Mouse (Mus musculus) midbrain, embryonic 16.5 days (tissue): ENCODE results near the gene Dnajb14. TPM values are rescaled to one million over a fixed set of nuclear protein-coding genes. Genes with fewer than 3 reads are reported as not detected.
"Not testable (repeated sequence)": the region's sequence is repeated elsewhere in the genome, so short reads cannot be mapped to it uniquely, and the experiment has no call there.

ENCODE experiments used
- ATAC-seq: fragments of 200-750 bp; cut with Nextera tagmentation; 2 replicates; pipeline ENCODE4 v1.8.0; 2017; ENCODE audit warnings: moderate TSS enrichment
- H3K27ac ChIP-seq: fragments of 300-500 bp; sonication (generic); 2 replicates; pipeline ENCODE4 v1.5.1; 2014; ENCODE audit warnings: mild to moderate bottlenecking, low read length, mixed read lengths
- H3K27me3 ChIP-seq: fragments of 300-500 bp; sonication (generic); 2 replicates; pipeline ENCODE4 v1.6.1; 2014; ENCODE audit warnings: low read depth, low read length, mixed read lengths; ENCODE audit not compliant: control insufficient read depth, insufficient read depth
- H3K36me3 ChIP-seq: fragments of 300-500 bp; sonication (generic); 2 replicates; pipeline ENCODE4 v1.6.1; 2014; ENCODE audit warnings: mild to moderate bottlenecking, low read length, moderate library complexity, mixed read lengths; ENCODE audit not compliant: control insufficient read depth, insufficient read depth
- H3K4me1 ChIP-seq: fragments of 300-500 bp; sonication (generic); 2 replicates; pipeline ENCODE4 v1.6.1; 2014; ENCODE audit warnings: mild to moderate bottlenecking, low read length, mixed read lengths; ENCODE audit not compliant: control insufficient read depth, insufficient read depth
- H3K4me2 ChIP-seq: fragments of 300-500 bp; sonication (generic); 2 replicates; pipeline ENCODE4 v1.6.1; 2014; ENCODE audit warnings: mild to moderate bottlenecking, low read length, mixed read lengths
- H3K4me3 ChIP-seq: fragments of 300-500 bp; sonication (generic); 2 replicates; pipeline ENCODE4 v1.5.1; 2014; ENCODE audit warnings: low read depth, mild to moderate bottlenecking, low read length, moderate library complexity, mixed read lengths
- H3K9ac ChIP-seq: fragments of 300-500 bp; sonication (generic); 2 replicates; pipeline ENCODE4 v1.6.1; 2014; ENCODE audit warnings: low read depth, low read length, mixed read lengths
- H3K9me3 ChIP-seq: fragments of 300-500 bp; sonication (generic); replicated peaks from 2 replicates; pipeline ENCODE4 v1.6.1; 2014; ENCODE audit warnings: mild to moderate bottlenecking, low read length, mixed read lengths; ENCODE audit not compliant: control insufficient read depth, poor library complexity, severe bottlenecking
- WGBS: fragments of 180-500 bp; shearing (Covaris S2); extraction: QIAGEN DNeasy Blood & Tissue Kit; methylation state at CpG from one replicate; pipeline ENCODE4 v1.1.7; 2014; 5-methylcytosine and 5-hydroxymethylcytosine counted together
- polyA plus RNA-seq: library from polyadenylated mRNA; unstranded; fragments of >200 nt; fragmentation: Nextera tagmentation; extraction: Ambion mirVana; gene quantifications from 2 replicates; pipeline ENCODE4 v1.2.1, GENCODE M21; 2015

Gene Dnajb14
- polyA plus RNA-seq, 1 experiment from 2014 or later, result 14.3 TPM

DNA sequence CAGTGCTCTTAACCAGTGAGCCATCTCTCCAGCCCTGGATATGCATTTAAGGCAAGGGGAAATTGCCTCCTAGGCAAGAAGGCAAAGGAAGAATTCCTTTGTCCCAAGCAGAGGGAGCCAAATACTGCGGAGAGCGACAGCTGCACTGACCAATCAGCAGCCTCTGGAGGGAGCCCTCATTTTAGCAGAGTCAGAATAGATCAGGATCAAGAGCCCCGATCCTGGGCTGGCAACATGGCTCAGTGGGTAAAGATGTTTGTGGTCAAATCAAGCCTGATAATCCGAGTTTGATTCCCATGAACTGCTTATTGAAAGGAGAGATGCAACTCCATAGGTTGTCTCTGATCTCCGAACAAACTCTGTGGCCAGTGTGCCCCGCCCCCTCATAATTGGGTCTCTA, 71.1 kb downstream of the Dnajb14 start:
- Histone ChIP-seq H3K27me3 (no peaks in the 10 kb centered on the region), H3K9ac (no peak overlapping the region), H3K27ac (no peak overlapping the region), H3K4me3 (no peak overlapping the region), H3K4me1 (0 out of 2 replicates have a peak, but pooled peaks cover 4% of the 10 kb centered on the region), H3K9me3 (no peaks in the 10 kb centered on the region), H3K36me3 (no peaks in the 10 kb centered on the region), H3K4me2 (no peak overlapping the region)
- WGBS, result 44% methylated on average over 6 of the region's 6 CpGs
- ATAC-seq, result peak; percentile 70; the same call in 1 of the 2 replicates

DNA sequence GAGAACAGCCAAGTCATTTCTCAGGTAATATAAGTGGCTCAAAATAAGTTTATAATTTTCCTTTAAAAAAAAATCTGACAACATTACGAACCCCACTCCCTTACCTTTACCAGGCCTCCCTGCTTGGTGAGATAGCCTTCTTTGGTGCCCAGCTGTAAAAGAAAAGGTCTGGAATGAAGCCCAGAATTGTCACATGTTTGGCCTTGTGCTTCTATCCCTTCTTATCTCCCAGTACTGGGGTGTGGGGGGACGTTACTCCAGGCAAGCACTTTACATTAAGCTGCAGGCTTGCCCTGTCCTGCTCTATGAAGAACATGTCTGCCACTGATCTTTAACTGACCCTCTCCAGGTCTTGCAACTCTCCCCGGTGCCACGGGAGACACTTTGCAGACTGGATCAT, 73.3 kb downstream of the Dnajb14 start:
- 80% methylated on average over 4 of the region's 4 CpGs for WGBS
- H3K4me2 ChIP-seq, result no peak overlapping the region

DNA sequence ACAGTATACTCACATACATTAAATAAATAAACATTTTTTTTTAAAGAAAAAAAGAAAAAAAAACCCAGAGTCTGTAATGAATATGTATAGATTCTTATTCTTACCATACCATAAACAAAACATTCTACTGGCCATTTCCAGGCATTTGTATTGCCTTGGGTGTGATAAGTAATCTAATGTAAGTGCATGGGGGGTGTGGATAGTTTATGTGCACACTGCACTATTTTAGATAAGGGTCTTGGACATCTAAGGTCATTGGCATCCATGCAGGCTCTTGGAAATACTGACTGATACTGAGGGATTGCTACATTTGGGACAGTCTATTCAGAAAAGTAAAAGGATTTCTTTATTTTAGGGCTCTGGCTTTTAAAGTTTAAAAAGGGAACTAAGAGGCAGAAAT, 74.1 kb downstream of the Dnajb14 start:
- no peak for ATAC-seq
- Histone ChIP-seq H3K27ac (no peak overlapping the region), H3K36me3 (no peaks in the 10 kb centered on the region), H3K9ac (no peak overlapping the region), H3K4me1 (no peaks in the 10 kb centered on the region), H3K27me3 (no peaks in the 10 kb centered on the region), H3K9me3 (no peaks in the 10 kb centered on the region), H3K4me3 (no peak overlapping the region), H3K4me2 (no peak overlapping the region)

More for the DNA sequence above, 73.3 kb downstream of the Dnajb14 start:
- Histone ChIP-seq H3K4me1 (0 out of 2 replicates have a peak, but pooled peaks cover 2% of the 10 kb centered on the region), H3K27me3 (no peaks in the 10 kb centered on the region), H3K4me3 (no peak overlapping the region), H3K36me3 (no peaks in the 10 kb centered on the region), H3K9me3 (no peaks in the 10 kb centered on the region), H3K9ac (no peak overlapping the region), H3K27ac (no peak overlapping the region)
- ATAC-seq, result no peak

DNA sequence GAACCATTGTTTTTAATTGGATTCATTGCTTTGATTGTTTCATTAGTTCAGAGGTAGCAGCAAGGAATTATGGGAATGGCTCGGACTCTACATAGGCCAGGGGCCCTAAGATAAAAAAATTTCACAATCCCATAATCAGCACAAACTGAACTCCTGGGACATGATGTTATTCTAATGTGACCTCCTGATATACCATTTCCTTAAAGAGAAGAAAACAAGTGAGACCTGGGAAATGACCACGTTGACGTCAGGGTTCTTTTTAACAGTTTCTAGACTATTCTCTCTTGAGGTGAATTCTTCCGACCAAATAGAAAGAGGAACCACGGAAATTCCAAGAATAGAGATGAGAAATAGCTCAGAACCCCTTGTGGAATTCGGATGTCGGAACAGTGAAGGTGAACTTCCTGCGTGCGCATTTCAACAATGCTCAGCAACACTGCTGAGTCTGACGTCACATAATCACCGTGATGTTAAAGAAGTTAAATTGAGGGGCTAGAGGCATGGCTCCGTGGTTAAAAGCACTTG, 74.7 kb downstream of the Dnajb14 start:
- Histone ChIP-seq H3K9ac (no peak overlapping the region), H3K4me2 (no peak overlapping the region), H3K27ac (no peak overlapping the region), H3K27me3 (no peaks in the 10 kb centered on the region), H3K4me1 (no peaks in the 10 kb centered on the region), H3K36me3 (no peaks in the 10 kb centered on the region), H3K9me3 (no peaks in the 10 kb centered on the region), H3K4me3 (no peak overlapping the region)
- ATAC-seq, result no peak
- WGBS, result 92% methylated on average over 12 of the region's 12 CpGs

DNA sequence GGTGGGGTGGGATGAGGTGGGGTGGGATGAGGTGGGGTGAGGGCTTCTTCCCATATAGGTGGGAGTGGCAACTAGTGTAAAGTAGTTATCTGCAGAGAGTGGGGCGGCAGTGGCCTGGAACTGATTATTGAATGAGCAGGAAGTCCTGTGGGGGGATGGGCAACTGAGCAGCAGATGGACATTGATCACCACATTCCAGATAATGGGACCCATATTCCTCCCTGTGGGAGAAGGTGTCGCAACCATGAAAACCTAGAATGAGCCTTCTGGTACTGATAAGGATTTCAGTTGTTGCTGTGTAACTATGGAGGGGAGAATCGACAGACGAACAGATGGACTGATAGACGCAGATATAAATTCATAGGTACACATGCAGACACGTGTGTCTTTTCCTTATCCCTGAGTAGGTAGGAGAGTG, 76.3 kb downstream of the Dnajb14 start:
- no peaks in the 10 kb centered on the region for H3K9me3 ChIP-seq
- H3K27ac ChIP-seq, result no peak overlapping the region
- no peak overlapping the region for H3K4me2 ChIP-seq
- H3K9ac ChIP-seq, result no peak overlapping the region
- H3K36me3 ChIP-seq, result no peaks in the 10 kb centered on the region
- H3K4me3 ChIP-seq, result no peak overlapping the region
- 92% methylated on average over 6 of the region's 6 CpGs for WGBS
- no peaks in the 10 kb centered on the region for H3K27me3 ChIP-seq
- no peaks in the 10 kb centered on the region for H3K4me1 ChIP-seq
- ATAC-seq, result no peak

DNA sequence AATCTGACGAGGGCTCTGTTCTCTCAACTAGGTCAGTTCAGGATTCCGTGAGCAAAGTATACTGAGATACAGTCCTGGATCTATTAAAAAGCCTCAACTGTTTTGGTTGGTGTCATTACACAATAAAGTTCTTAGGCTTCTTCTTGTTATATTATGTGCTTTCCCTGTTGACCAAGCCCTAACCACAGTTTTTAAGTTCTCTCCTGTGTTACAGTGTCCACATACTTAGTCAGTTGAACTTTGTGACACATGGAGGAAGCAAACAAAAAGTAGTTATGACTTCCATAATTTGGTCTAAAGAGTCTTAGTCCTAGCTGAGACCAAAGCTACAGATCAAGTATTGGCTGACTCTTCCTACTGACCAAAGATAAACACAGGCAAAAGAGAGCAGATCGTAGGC, 79.4 kb downstream of the Dnajb14 start:
- 94% methylated on average over 3 of the region's 3 CpGs for WGBS
- no peak overlapping the region for H3K4me2 ChIP-seq
- H3K9me3 ChIP-seq, result no peaks in the 10 kb centered on the region
- no peak overlapping the region for H3K9ac ChIP-seq
- no peak overlapping the region for H3K27ac ChIP-seq
- ATAC-seq, result no peak
- H3K4me1 ChIP-seq, result peaks cover under 1% of the 10 kb centered on the region; the same call in 1 of the 2 replicates
- H3K27me3 ChIP-seq, result no peaks in the 10 kb centered on the region
- no peaks in the 10 kb centered on the region for H3K36me3 ChIP-seq
- no peak overlapping the region for H3K4me3 ChIP-seq

DNA sequence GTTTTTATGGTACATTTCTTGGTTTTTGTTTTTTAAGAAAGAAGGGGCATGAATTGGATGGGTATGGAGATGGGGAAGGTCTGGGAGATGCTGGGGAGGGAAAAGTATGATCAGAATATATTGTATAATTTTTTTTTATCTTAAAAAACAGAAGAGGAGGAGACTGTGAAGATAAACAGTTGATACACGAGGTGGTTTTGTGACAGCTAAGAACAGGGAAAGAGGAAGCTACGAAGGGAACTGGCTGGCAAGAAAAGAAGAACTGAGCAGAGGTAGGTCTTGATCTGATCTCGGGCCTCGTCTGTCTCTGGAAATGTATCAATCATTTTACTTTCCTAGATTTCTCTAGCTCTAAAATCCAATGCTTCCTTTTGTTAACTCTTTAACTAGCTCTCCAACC, 80.0 kb downstream of the Dnajb14 start:
- no peak for ATAC-seq
- Histone ChIP-seq H3K9ac (no peak overlapping the region), H3K27ac (no peak overlapping the region), H3K9me3 (no peaks in the 10 kb centered on the region), H3K36me3 (no peaks in the 10 kb centered on the region), H3K4me2 (no peak overlapping the region), H3K27me3 (no peaks in the 10 kb centered on the region), H3K4me3 (no peak overlapping the region), H3K4me1 (peaks cover 4% of the 10 kb centered on the region; the same call in 1 of the 2 replicates)
- WGBS, result 81% methylated on average over 4 of the region's 4 CpGs

DNA sequence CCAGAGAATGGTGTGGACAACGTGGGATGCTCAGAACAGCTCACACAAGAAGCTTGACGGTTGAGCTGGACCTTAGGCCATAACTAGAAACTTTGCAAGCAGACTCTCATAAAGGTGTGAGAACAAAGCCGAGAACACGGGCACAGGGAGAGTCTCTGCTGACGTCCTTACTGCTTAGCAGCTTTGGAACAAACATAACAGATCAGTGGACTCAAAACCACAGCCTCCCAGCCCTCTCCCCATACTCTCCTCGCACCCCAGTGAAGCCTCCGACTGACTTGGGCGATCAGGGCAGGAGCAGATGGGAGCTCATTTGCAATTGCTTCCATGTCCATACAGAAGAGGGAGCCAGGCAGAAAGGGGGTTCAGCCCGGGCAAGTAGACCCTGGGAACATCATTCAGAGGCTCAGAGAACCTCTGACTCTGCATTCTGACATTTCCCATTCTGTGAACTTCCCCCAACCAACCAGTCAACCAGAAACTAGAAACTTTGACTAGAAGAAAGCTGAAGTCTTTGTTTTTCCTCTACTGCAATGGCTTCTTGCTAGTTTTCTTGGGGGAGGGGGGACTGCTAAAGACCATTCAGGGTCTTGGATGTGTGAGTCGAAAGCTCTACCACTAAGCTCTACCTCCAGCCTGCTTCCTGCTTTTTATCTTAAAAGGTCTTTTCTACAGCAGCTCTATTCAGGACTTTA, 82.9 kb downstream of the Dnajb14 start:
- WGBS, result 84% methylated on average over 10 of the region's 10 CpGs
- H3K9me3 ChIP-seq, result no peaks in the 10 kb centered on the region
- no peak overlapping the region for H3K4me2 ChIP-seq
- H3K36me3 ChIP-seq, result no peaks in the 10 kb centered on the region
- no peak overlapping the region for H3K27ac ChIP-seq
- no peak for ATAC-seq
- H3K4me1 ChIP-seq, result peaks cover 11% of the 10 kb centered on the region
- H3K27me3 ChIP-seq, result no peaks in the 10 kb centered on the region
- no peak overlapping the region for H3K4me3 ChIP-seq
- no peak overlapping the region for H3K9ac ChIP-seq

DNA sequence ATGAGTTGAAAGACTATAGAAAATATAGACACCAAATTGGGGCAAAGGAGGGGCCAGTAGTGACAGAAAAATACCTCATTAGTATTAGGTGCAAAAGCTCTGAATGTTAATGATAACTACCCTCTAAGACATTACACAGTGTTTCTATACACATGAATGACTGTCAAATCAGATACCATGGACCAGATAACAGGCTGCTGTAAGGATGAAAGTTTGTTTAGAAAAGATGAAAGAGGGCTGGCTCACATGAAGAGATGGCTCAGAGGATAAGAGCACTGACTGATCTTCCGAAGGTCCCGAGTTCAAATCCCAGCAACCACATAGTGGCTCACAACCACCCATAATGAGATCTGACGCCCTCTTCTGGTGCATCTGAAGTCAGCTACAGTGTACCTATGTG, 83.8 kb downstream of the Dnajb14 start:
- not testable (repeated sequence) for H3K27me3 ChIP-seq, ATAC-seq, H3K4me3 ChIP-seq

More for the DNA sequence above, 83.8 kb downstream of the Dnajb14 start:
- H3K27ac ChIP-seq, H3K4me2 ChIP-seq, H3K9ac ChIP-seq, H3K9me3 ChIP-seq, H3K36me3 ChIP-seq: not testable (repeated sequence)
- peaks cover 11% of the 10 kb centered on the region for H3K4me1 ChIP-seq
- WGBS, result 91% methylated on average over 3 of the region's 3 CpGs
